Mouse (Mus musculus): Measurements from ENCODE around the gene Nedd4.

DNA sequence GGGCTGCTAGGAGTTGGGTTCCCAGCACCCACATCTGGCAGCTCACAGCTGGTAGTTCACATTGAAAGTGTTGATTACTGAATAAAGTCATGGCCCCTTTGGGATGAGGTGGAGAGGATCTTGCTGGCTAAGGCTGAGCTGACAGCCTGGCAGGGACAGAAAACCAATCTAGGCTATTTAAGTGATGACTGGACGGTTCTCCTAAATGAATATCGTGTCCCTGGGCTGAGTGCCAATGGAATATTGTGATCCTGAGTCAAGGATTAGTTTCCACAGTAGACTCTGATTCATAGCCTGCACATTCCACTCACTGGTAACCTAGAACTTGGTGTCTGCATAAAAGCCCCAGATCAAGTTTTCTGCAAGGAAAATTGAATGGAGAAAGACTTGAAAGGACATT lies 39.9 kb downstream of the Nedd4 start:
- TF ChIP-seq CTCF (IDR thresholded peaks at IDR 0.05; ENCODE audit: low read depth, low read length) (no peak), POLR2A (IDR thresholded peaks at IDR 0.05; ENCODE audit: borderline replicate concordance, low read depth, low read length) (no peak)

All from bone marrow macrophage, adult 2 months (primary cell).